Mouse (Mus musculus) intestine, embryonic 14.5 days (tissue): ENCODE measurements around the gene Mphosph9. TPM values are rescaled to one million over a fixed set of nuclear protein-coding genes. Genes with fewer than 3 reads are reported as not detected.
"Not testable (repeated sequence)": the region's sequence is repeated elsewhere in the genome, so short reads cannot be mapped to it uniquely, and the experiment has no call there.

Source experiments
- ATAC-seq: fragments of 200-750 bp; cut with Nextera tagmentation; replicated peaks from 2 replicates; pipeline ENCODE4 v1.8.0; 2017; ENCODE audit warnings: low read depth, moderate number of reproducible peaks, moderate TSS enrichment, moderate library complexity; ENCODE audit not compliant: low FRiP score, low TSS enrichment
- DNase-seq: peaks from one replicate; pipeline ENCODE4 v3.0.0-alpha.2; 2018; ENCODE audit warnings: low spot score
- H3K27ac ChIP-seq: fragments of 300-500 bp; sonication (generic); 2 replicates; pipeline ENCODE4 v1.5.1; 2014; ENCODE audit warnings: low read depth, mild to moderate bottlenecking, control low read depth
- H3K27me3 ChIP-seq: fragments of 300-500 bp; sonication (generic); replicated peaks from 2 replicates; pipeline ENCODE4 v1.6.1; 2014; ENCODE audit warnings: low read length, control low read depth; ENCODE audit not compliant: control insufficient read depth, insufficient read depth
- H3K36me3 ChIP-seq: fragments of 300-500 bp; sonication (generic); 2 replicates; pipeline ENCODE4 v1.6.1; 2014; ENCODE audit warnings: low read length, control low read depth; ENCODE audit not compliant: control insufficient read depth, insufficient read depth
- H3K4me1 ChIP-seq: fragments of 300-500 bp; sonication (generic); replicated peaks from 2 replicates; pipeline ENCODE4 v1.6.1; 2014; ENCODE audit warnings: low read length, control low read depth, mixed read lengths; ENCODE audit not compliant: control insufficient read depth, insufficient read depth
- H3K4me2 ChIP-seq: fragments of 300-500 bp; sonication (generic); 2 replicates; pipeline ENCODE4 v1.6.1; 2014; ENCODE audit warnings: low read length
- H3K4me3 ChIP-seq: fragments of 300-500 bp; sonication (generic); 2 replicates; pipeline ENCODE4 v1.5.1; 2014; ENCODE audit warnings: low read depth, low read length, control low read depth, mixed read lengths
- H3K9ac ChIP-seq: fragments of 300-500 bp; sonication (generic); 2 replicates; pipeline ENCODE4 v1.6.1; 2014; ENCODE audit warnings: mild to moderate bottlenecking, low read length
- H3K9me3 ChIP-seq: fragments of 300-500 bp; sonication (generic); 2 replicates; pipeline ENCODE4 v1.6.1; 2016; ENCODE audit warnings: low read length, control low read depth; ENCODE audit not compliant: control insufficient read depth
- whole genome bisulfite sequencing: fragments of 180-500 bp; shearing (Covaris S2); extraction: QIAGEN DNeasy Blood & Tissue Kit; methylation state at CpG from one replicate; pipeline ENCODE4 v1.1.7; 2014; 5-methylcytosine and 5-hydroxymethylcytosine counted together
- polyA plus RNA-seq: library from polyadenylated mRNA; unstranded; fragments of >200 nt; fragmentation: Nextera tagmentation; extraction: Ambion mirVana; gene quantifications from 2 replicates; pipeline ENCODE4 v1.2.1, GENCODE M21; 2014

The Mphosph9 gene
- polyA plus RNA-seq, 1 experiment from 2014 or later = 13.6 TPM

GRCm38 (mm10) chr5:124300132-124300531, 27.6 kb downstream of the Mphosph9 start:
- 64% methylated on average over 4 of the region's 4 CpGs for WGBS
- ATAC-seq = peak; percentile 83
- peaks cover 52% of the 10 kb centered on the region for H3K36me3 ChIP-seq

GRCm38 (mm10) chr5:124299307-124299706, 28.5 kb downstream of the Mphosph9 start:
- H3K4me2 ChIP-seq, H3K9me3 ChIP-seq, H3K4me1 ChIP-seq, H3K9ac ChIP-seq, DNase-seq, H3K27ac ChIP-seq, H3K4me3 ChIP-seq, H3K27me3 ChIP-seq, ATAC-seq: not testable (repeated sequence)
- 73% methylated on average over 3 of the region's 4 CpGs for WGBS
- peaks cover 57% of the 10 kb centered on the region for H3K36me3 ChIP-seq

More at GRCm38 (mm10) chr5:124300132-124300531, 27.6 kb downstream of the Mphosph9 start:
- Histone ChIP-seq H3K27ac (no peak overlapping the region), H3K4me3 (no peak overlapping the region), H3K4me1 (no peaks in the 10 kb centered on the region), H3K9me3 (no peaks in the 10 kb centered on the region), H3K27me3 (no peaks in the 10 kb centered on the region), H3K9ac (no peak overlapping the region), H3K4me2 (no peak overlapping the region)
- DNase-seq = no peak

GRCm38 (mm10) chr5:124296475-124296874, 31.3 kb downstream of the Mphosph9 start:
- Histone ChIP-seq H3K4me1 (no peaks in the 10 kb centered on the region), H3K4me3 (no peak overlapping the region), H3K9me3 (no peaks in the 10 kb centered on the region), H3K27me3 (no peaks in the 10 kb centered on the region), H3K36me3 (peaks cover 64% of the 10 kb centered on the region), H3K9ac (no peak overlapping the region), H3K4me2 (no peak overlapping the region), H3K27ac (no peak overlapping the region)
- no peak for ATAC-seq
- WGBS = 96% methylated on average over 4 of the region's 4 CpGs
- no peak for DNase-seq

- no peak overlapping the region for H3K4me2 ChIP-seq
- ATAC-seq (no peak), DNase-seq (no peak)
- no peak overlapping the region for H3K9ac ChIP-seq
- peaks cover 78% of the 10 kb centered on the region for H3K36me3 ChIP-seq
- H3K9me3 ChIP-seq = no peaks in the 10 kb centered on the region
- H3K27me3 ChIP-seq = no peaks in the 10 kb centered on the region
- H3K27ac ChIP-seq = no peak overlapping the region
- no peak overlapping the region for H3K4me3 ChIP-seq
- H3K4me1 ChIP-seq = no peaks in the 10 kb centered on the region
- 94% methylated on average over 5 of the region's 5 CpGs for WGBS
These were observed 33.8 kb downstream of the Mphosph9 start for GRCm38 (mm10) chr5:124293967-124294366.

GRCm38 (mm10) chr5:124290216-124290615, 37.6 kb downstream of the Mphosph9 start:
- no peaks in the 10 kb centered on the region for H3K4me1 ChIP-seq
- H3K4me3 ChIP-seq = no peak overlapping the region
- H3K9ac ChIP-seq = no peak overlapping the region
- peaks cover 82% of the 10 kb centered on the region for H3K36me3 ChIP-seq
- no peaks in the 10 kb centered on the region for H3K27me3 ChIP-seq
- H3K4me2 ChIP-seq = no peak overlapping the region
- H3K27ac ChIP-seq = no peak overlapping the region
- DNase-seq (no peak), ATAC-seq (no peak)
- 88% methylated on average over 4 of the region's 4 CpGs for WGBS
- H3K9me3 ChIP-seq = peaks cover 3% of the 10 kb centered on the region; the same call in 1 of the 2 replicates

GRCm38 (mm10) chr5:124287616-124288247, 40.0 kb downstream of the Mphosph9 start:
- Histone ChIP-seq H3K27me3 (no peaks in the 10 kb centered on the region), H3K9me3 (peaks cover 3% of the 10 kb centered on the region; the same call in 1 of the 2 replicates), H3K36me3 (peaks cover 80% of the 10 kb centered on the region), H3K4me3 (no peak overlapping the region), H3K27ac (no peak overlapping the region), H3K9ac (no peak overlapping the region), H3K4me2 (no peak overlapping the region), H3K4me1 (no peaks in the 10 kb centered on the region)
- WGBS = 95% methylated on average over 6 of the region's 6 CpGs
- no peak for DNase-seq
- ATAC-seq = no peak

GRCm38 (mm10) chr5:124284330-124284729, 43.4 kb downstream of the Mphosph9 start:
- H3K27me3 ChIP-seq = no peaks in the 10 kb centered on the region
- DNase-seq (no peak), ATAC-seq (no peak)
- H3K4me1 ChIP-seq = no peaks in the 10 kb centered on the region
- 69% methylated on average over 3 of the region's 3 CpGs for WGBS
- H3K27ac ChIP-seq = no peak overlapping the region
- peaks cover 57% of the 10 kb centered on the region for H3K36me3 ChIP-seq
- H3K4me3 ChIP-seq = no peak overlapping the region
- H3K9ac ChIP-seq = no peak overlapping the region
- H3K4me2 ChIP-seq = no peak overlapping the region
- peaks cover 3% of the 10 kb centered on the region; the same call in 1 of the 2 replicates for H3K9me3 ChIP-seq

GRCm38 (mm10) chr5:124282854-124283253, 44.9 kb downstream of the Mphosph9 start:
- Histone ChIP-seq H3K9me3 (peaks cover 2% of the 10 kb centered on the region; the same call in 1 of the 2 replicates), H3K9ac (no peak overlapping the region), H3K4me3 (no peak overlapping the region), H3K27me3 (no peaks in the 10 kb centered on the region), H3K4me1 (no peaks in the 10 kb centered on the region), H3K27ac (no peak overlapping the region), H3K4me2 (no peak overlapping the region), H3K36me3 (peaks cover 57% of the 10 kb centered on the region)
- no peak for DNase-seq
- ATAC-seq = no peak
- WGBS = 87% methylated on average over 2 of the region's 2 CpGs

GRCm38 (mm10) chr5:124270226-124270625, 57.5 kb downstream of the Mphosph9 start:
- Histone ChIP-seq H3K4me2 (no peak overlapping the region), H3K4me3 (no peak overlapping the region), H3K9me3 (0 out of 2 replicates have a peak, but pooled peaks cover 2% of the 10 kb centered on the region), H3K36me3 (peaks cover 22% of the 10 kb centered on the region), H3K27me3 (no peaks in the 10 kb centered on the region), H3K9ac (no peak overlapping the region), H3K27ac (no peak overlapping the region), H3K4me1 (no peaks in the 10 kb centered on the region)
- ATAC-seq (no peak), DNase-seq (no peak)
- 90% methylated on average over 5 of the region's 5 CpGs for WGBS
